Mouse (Mus musculus): ENCODE measurements around the gene Ifnar1.

DNA sequence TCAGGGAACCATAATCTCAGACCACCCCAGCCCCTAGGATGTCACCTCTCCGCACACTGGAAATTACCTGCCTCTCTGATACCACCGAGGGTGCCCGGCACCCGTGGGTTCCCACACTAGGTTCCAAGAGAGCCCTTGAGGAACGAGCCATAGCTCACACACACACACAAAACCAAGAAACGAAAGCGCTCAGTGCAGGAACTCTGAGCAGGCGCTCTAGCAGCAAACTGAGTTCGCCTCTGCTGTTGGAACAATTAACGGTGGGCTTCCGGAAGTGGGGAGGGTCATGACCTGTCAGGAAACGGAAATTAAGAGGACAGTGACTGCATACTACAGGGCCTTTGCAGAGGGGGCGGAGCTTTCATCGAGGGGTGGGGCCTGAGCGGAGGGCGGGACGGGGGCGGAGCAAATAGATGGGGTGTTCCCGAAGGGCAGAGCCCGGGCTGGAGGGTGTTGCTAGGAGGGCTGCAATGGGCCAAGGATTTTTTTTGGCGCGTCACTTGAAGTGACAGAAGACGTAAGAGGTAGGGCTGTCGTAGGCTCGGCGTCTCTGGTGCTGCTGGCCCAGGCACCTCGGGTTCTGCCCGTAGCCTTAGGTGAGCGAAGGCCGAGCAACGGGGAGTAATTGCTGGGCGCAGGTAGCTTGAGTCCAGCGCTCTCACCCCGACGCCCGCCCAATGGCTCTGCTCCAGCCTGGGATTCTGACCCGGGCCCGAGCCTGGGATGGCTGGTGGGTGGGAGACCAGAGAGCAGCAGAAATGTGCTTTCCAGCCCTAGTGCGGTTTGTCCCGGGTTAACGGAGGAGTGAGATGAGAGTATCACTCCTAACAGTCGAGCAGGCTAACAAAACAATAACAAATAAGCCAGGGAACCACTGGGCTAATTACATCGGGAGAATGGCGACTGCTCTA lies 20.2 kb upstream of the Ifnar1 start:
- TF ChIP-seq CTCF (IDR thresholded peaks at IDR 0.05; ENCODE audit: low read depth) (no peak), EP300 (IDR thresholded peaks at IDR 0.05; ENCODE audit: low read depth) (peak; percentile 43; the same call in 1 of the 2 replicates)

All from liver, embryonic 14.5 days (tissue).